Mouse (Mus musculus): ENCODE results near the gene Srebf1. TPM values are rescaled to one million over a fixed set of nuclear protein-coding genes. Genes with fewer than 3 reads are reported as not detected.

Gene Srebf1
- polyA plus RNA-seq, 1 experiment: 64.1 TPM

DNA sequence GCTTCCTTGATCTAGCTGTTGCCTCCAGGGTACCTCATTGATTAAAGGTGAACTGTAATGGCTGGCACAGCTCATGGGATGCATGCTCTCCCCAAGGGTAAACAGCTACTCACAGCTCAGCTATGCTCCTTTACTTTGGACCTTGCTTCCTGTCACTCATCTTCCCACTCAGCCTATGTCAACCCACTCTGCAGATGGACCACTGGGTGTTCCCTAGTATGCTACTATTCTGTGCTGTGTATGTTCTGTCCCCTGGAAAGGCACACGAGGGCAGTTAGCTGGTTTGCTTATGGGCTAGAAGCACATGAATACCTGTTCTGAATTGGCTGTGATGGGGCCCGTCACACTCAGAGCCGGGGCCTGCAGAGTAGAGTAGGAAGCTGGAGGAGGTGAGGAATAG is 38.4 kb upstream of the Srebf1 start:
- Histone ChIP-seq H3K79me3 (ENCODE audit: low read depth) (no peaks in the 10 kb centered on the region), H3K36me3 (ENCODE audit: control insufficient read depth, insufficient read depth) (no peaks in the 10 kb centered on the region), H3K27me3 (ENCODE audit: control insufficient read depth, insufficient read depth, insufficient read length) (no peaks in the 10 kb centered on the region), H3K4me3 (ENCODE audit: insufficient read depth, poor library complexity, severe bottlenecking) (no peak overlapping the region), H3K79me2 (ENCODE audit: control insufficient read depth, insufficient read depth) (no peaks in the 10 kb centered on the region), H3ac (ENCODE audit: control insufficient read depth, insufficient read length, low read depth) (no peak overlapping the region)
- TF ChIP-seq MAX (IDR thresholded peaks at IDR 0.05) (no peak), USF1 (IDR thresholded peaks at IDR 0.05; ENCODE audit: low read depth) (no peak), CTCF (IDR thresholded peaks at IDR 0.05; ENCODE audit: control insufficient read depth, insufficient read depth, insufficient read length) (no peak), MYOG (IDR thresholded peaks at IDR 0.05; ENCODE audit: control insufficient read depth, extremely low read depth, insufficient read length) (no peak), MYOD1 (IDR thresholded peaks at IDR 0.05; ENCODE audit: control insufficient read depth, insufficient read length, low read depth) (no peak), FOSL1 (IDR thresholded peaks at IDR 0.05; ENCODE audit: insufficient read depth, low read length, poor library complexity, severe bottlenecking) (no peak), CEBPB (IDR thresholded peaks at IDR 0.05; ENCODE audit: low read depth) (no peak)

DNA sequence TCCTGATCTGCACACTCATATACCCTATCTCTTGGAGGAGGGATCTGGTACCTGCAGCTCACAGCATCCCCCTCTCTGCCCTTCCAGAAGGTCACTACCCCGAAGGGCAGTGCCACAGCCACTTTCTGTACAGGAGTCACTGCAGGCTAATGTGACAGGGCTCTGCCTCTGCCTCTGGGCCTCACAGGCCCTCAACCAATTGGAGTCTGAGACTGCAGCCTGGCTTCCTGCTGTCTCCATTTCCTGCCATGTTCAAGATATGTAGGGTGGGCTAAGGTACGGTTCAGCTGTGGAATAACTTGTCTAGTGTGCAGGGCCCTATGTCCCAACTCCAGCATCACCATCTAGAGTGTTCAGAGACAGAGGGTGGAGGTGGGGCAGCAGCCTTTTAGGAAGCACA is 35.3 kb upstream of the Srebf1 start:
- Histone ChIP-seq H3K4me3 (ENCODE audit: insufficient read depth, poor library complexity, severe bottlenecking) (no peak overlapping the region), H3K36me3 (ENCODE audit: control insufficient read depth, insufficient read depth) (no peaks in the 10 kb centered on the region), H3ac (ENCODE audit: control insufficient read depth, insufficient read length, low read depth) (no peak overlapping the region), H3K79me3 (ENCODE audit: low read depth) (no peaks in the 10 kb centered on the region), H3K79me2 (ENCODE audit: control insufficient read depth, insufficient read depth) (no peaks in the 10 kb centered on the region), H3K27me3 (ENCODE audit: control insufficient read depth, insufficient read depth, insufficient read length) (no peaks in the 10 kb centered on the region)
- no peak for TF ChIP-seq MYOD1 (IDR thresholded peaks at IDR 0.05; ENCODE audit: control insufficient read depth, insufficient read length, low read depth)
- no peak for TF ChIP-seq FOSL1 (IDR thresholded peaks at IDR 0.05; ENCODE audit: insufficient read depth, low read length, poor library complexity, severe bottlenecking)
- TF ChIP-seq MYOG (IDR thresholded peaks at IDR 0.05; ENCODE audit: control insufficient read depth, extremely low read depth, insufficient read length): no peak
- no peak for TF ChIP-seq CEBPB (IDR thresholded peaks at IDR 0.05; ENCODE audit: low read depth)
- TF ChIP-seq USF1 (IDR thresholded peaks at IDR 0.05; ENCODE audit: low read depth): no peak
- no peak for TF ChIP-seq CTCF (IDR thresholded peaks at IDR 0.05; ENCODE audit: control insufficient read depth, insufficient read depth, insufficient read length)
- TF ChIP-seq MAX (IDR thresholded peaks at IDR 0.05): no peak

DNA sequence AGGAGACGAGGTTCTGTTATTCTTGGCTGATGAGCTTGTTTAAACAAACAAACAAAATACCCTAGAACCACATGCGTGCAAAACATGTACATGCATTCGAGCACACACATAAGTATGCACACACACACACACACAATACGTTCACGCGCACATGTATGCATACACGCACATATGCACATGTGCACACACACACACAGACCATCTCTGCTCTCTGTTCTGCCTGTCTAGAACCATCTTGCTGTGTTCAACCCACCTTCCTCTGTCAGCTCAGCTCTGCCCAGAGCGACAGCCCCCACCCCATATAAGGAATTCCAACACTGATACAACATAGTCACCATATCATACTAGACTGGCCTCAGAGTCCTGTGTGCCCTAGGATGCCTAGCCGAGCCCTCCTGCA is 34.3 kb upstream of the Srebf1 start:
- H3K4me3 ChIP-seq (ENCODE audit: insufficient read depth, poor library complexity, severe bottlenecking): no peak overlapping the region
- no peaks in the 10 kb centered on the region for H3K79me2 ChIP-seq (ENCODE audit: control insufficient read depth, insufficient read depth)
- H3K36me3 ChIP-seq (ENCODE audit: control insufficient read depth, insufficient read depth): no peaks in the 10 kb centered on the region
- H3K27me3 ChIP-seq (ENCODE audit: control insufficient read depth, insufficient read depth, insufficient read length): no peaks in the 10 kb centered on the region
- no peak overlapping the region for H3ac ChIP-seq (ENCODE audit: control insufficient read depth, insufficient read length, low read depth)
- H3K79me3 ChIP-seq (ENCODE audit: low read depth): no peaks in the 10 kb centered on the region
- TF ChIP-seq MYOG (IDR thresholded peaks at IDR 0.05; ENCODE audit: control insufficient read depth, extremely low read depth, insufficient read length) (no peak), CTCF (IDR thresholded peaks at IDR 0.05; ENCODE audit: control insufficient read depth, insufficient read depth, insufficient read length) (no peak), MAX (IDR thresholded peaks at IDR 0.05) (no peak), FOSL1 (IDR thresholded peaks at IDR 0.05; ENCODE audit: insufficient read depth, low read length, poor library complexity, severe bottlenecking) (no peak), MYOD1 (IDR thresholded peaks at IDR 0.05; ENCODE audit: control insufficient read depth, insufficient read length, low read depth) (no peak), USF1 (IDR thresholded peaks at IDR 0.05; ENCODE audit: low read depth) (no peak), CEBPB (IDR thresholded peaks at IDR 0.05; ENCODE audit: low read depth) (no peak)

DNA sequence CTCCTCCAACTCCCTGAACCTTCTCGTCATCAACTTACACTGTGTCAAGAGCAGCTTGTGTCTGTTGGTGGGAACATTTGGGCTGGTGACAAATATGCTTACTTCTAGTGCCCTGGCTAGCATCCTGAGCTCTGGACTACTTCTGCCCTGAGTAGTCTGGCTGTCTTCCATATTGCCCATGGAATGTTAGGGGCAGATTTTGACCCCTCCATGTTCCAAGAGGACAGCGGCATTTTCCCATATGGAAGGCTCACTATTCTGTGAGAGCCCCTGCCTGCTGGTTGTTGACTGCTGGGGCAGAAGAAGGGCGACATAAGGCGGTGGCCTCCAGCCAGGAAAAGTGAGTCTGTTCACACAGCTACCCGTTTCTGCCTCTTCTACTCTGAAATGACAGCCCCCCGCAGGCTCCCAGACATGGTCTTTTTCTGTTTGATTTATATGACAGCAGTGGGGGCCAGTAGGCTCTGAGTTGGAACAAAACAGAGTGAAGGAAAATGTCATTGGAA is 33.8 kb upstream of the Srebf1 start:
- TF ChIP-seq USF1 (IDR thresholded peaks at IDR 0.05; ENCODE audit: low read depth): no peak
- no peak for TF ChIP-seq FOSL1 (IDR thresholded peaks at IDR 0.05; ENCODE audit: insufficient read depth, low read length, poor library complexity, severe bottlenecking)
- no peak for TF ChIP-seq CTCF (IDR thresholded peaks at IDR 0.05; ENCODE audit: control insufficient read depth, insufficient read depth, insufficient read length)
- TF ChIP-seq MYOD1 (IDR thresholded peaks at IDR 0.05; ENCODE audit: control insufficient read depth, insufficient read length, low read depth): no peak
- no peak for TF ChIP-seq CEBPB (IDR thresholded peaks at IDR 0.05; ENCODE audit: low read depth)
- no peak for TF ChIP-seq MAX (IDR thresholded peaks at IDR 0.05)
- no peak for TF ChIP-seq MYOG (IDR thresholded peaks at IDR 0.05; ENCODE audit: control insufficient read depth, extremely low read depth, insufficient read length)
- H3ac ChIP-seq (ENCODE audit: control insufficient read depth, insufficient read length, low read depth): no peak overlapping the region
- H3K79me2 ChIP-seq (ENCODE audit: control insufficient read depth, insufficient read depth): no peaks in the 10 kb centered on the region
- no peaks in the 10 kb centered on the region for H3K36me3 ChIP-seq (ENCODE audit: control insufficient read depth, insufficient read depth)
- H3K79me3 ChIP-seq (ENCODE audit: low read depth): no peaks in the 10 kb centered on the region
- no peaks in the 10 kb centered on the region for H3K27me3 ChIP-seq (ENCODE audit: control insufficient read depth, insufficient read depth, insufficient read length)
- H3K4me3 ChIP-seq (ENCODE audit: insufficient read depth, poor library complexity, severe bottlenecking): no peak overlapping the region

DNA sequence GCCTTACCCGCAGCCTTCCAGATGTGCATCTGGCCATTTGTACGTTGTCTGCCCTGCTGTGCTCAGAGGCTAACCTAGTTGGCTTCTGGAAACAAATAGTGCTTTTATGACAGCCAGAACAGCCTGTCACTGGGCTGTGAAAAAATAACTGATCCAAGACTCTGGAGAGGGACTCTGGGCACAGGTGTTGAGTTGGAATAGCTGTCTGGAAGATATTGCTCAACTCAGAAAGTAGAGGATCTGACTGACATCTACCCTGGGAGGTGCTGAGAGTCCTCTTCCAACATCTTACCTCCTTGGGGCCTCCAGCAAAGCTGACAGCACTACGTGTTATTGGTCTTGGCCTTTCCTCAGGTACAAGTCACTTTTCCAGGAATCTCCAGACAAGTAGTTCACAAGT is 33.3 kb upstream of the Srebf1 start:
- no peak overlapping the region for H3K4me3 ChIP-seq (ENCODE audit: insufficient read depth, poor library complexity, severe bottlenecking)
- no peaks in the 10 kb centered on the region for H3K27me3 ChIP-seq (ENCODE audit: control insufficient read depth, insufficient read depth, insufficient read length)
- H3ac ChIP-seq (ENCODE audit: control insufficient read depth, insufficient read length, low read depth): no peak overlapping the region
- no peaks in the 10 kb centered on the region for H3K79me2 ChIP-seq (ENCODE audit: control insufficient read depth, insufficient read depth)
- H3K36me3 ChIP-seq (ENCODE audit: control insufficient read depth, insufficient read depth): no peaks in the 10 kb centered on the region
- H3K79me3 ChIP-seq (ENCODE audit: low read depth): no peaks in the 10 kb centered on the region
- TF ChIP-seq FOSL1 (IDR thresholded peaks at IDR 0.05; ENCODE audit: insufficient read depth, low read length, poor library complexity, severe bottlenecking) (no peak), USF1 (IDR thresholded peaks at IDR 0.05; ENCODE audit: low read depth) (no peak), MAX (IDR thresholded peaks at IDR 0.05) (no peak), CEBPB (IDR thresholded peaks at IDR 0.05; ENCODE audit: low read depth) (no peak), MYOG (IDR thresholded peaks at IDR 0.05; ENCODE audit: control insufficient read depth, extremely low read depth, insufficient read length) (no peak), CTCF (IDR thresholded peaks at IDR 0.05; ENCODE audit: control insufficient read depth, insufficient read depth, insufficient read length) (no peak), MYOD1 (IDR thresholded peaks at IDR 0.05; ENCODE audit: control insufficient read depth, insufficient read length, low read depth) (no peak)

DNA sequence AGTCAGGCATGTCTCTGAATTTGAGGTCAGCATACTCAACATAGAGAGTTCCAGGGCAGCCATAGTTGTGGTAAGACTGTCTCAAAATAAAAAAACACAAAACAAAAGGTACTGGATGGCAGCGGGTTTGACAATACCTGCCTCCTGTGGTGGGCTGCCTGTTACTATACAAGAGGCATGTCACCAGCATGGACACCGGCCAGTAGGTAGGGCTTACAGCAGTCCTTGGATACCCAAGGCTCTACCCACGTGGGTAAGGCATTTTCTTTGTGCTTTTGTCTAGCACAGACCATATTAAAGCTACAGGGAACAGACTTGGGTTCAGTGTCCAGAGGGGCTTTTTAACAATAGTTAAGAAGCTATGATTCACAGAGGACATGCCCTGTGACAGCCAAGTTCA is 32.8 kb upstream of the Srebf1 start:
- Histone ChIP-seq H3K79me3 (ENCODE audit: low read depth) (no peaks in the 10 kb centered on the region), H3ac (ENCODE audit: control insufficient read depth, insufficient read length, low read depth) (no peak overlapping the region), H3K79me2 (ENCODE audit: control insufficient read depth, insufficient read depth) (no peaks in the 10 kb centered on the region), H3K4me3 (ENCODE audit: insufficient read depth, poor library complexity, severe bottlenecking) (no peak overlapping the region), H3K27me3 (ENCODE audit: control insufficient read depth, insufficient read depth, insufficient read length) (no peaks in the 10 kb centered on the region), H3K36me3 (ENCODE audit: control insufficient read depth, insufficient read depth) (no peaks in the 10 kb centered on the region)
- TF ChIP-seq USF1 (IDR thresholded peaks at IDR 0.05; ENCODE audit: low read depth) (no peak), CEBPB (IDR thresholded peaks at IDR 0.05; ENCODE audit: low read depth) (no peak)

Measured in C2C12 (cell line).